Mouse (Mus musculus) forebrain, embryonic 12.5 days (tissue): ENCODE data around the gene Emc1. TPM values are rescaled to one million over a fixed set of nuclear protein-coding genes. Genes with fewer than 3 reads are reported as not detected.
A peak's percentile ranks its signal among the peaks of the same experiment; 100 is the strongest.

ENCODE experiments used
- ATAC-seq: fragments of 200-750 bp; cut with Nextera tagmentation; 2 replicates; pipeline ENCODE4 v1.8.0; 2017; ENCODE audit warnings: moderate TSS enrichment; ENCODE audit not compliant: low FRiP score
- H3K27ac ChIP-seq: fragments of 300-500 bp; sonication (generic); 2 replicates; pipeline ENCODE4 v1.5.1; 2016; ENCODE audit warnings: mild to moderate bottlenecking
- H3K27me3 ChIP-seq: fragments of 300-500 bp; sonication (generic); 2 replicates; pipeline ENCODE4 v1.6.1; 2016; ENCODE audit warnings: mild to moderate bottlenecking
- H3K36me3 ChIP-seq: fragments of 300-500 bp; sonication (generic); replicated peaks from 2 replicates; pipeline ENCODE4 v1.6.1; 2016; ENCODE audit warnings: mild to moderate bottlenecking
- H3K4me1 ChIP-seq: fragments of 300-500 bp; sonication (generic); 2 replicates; pipeline ENCODE4 v1.6.1; 2016
- H3K4me2 ChIP-seq: fragments of 300-500 bp; sonication (generic); 2 replicates; pipeline ENCODE4 v1.6.1; 2016; ENCODE audit warnings: mild to moderate bottlenecking, moderate library complexity
- H3K4me3 ChIP-seq: fragments of 300-500 bp; sonication (generic); replicated peaks from 2 replicates; pipeline ENCODE4 v1.5.1; 2016; ENCODE audit warnings: mild to moderate bottlenecking
- H3K9ac ChIP-seq: fragments of 300-500 bp; sonication (generic); 2 replicates; pipeline ENCODE4 v1.6.1; 2016; ENCODE audit warnings: mild to moderate bottlenecking
- H3K9me3 ChIP-seq: fragments of 300-500 bp; sonication (generic); 2 replicates; pipeline ENCODE4 v1.6.1; 2016
- WGBS: fragments of 180-500 bp; shearing (Covaris S2); methylation state at CpG from one replicate; pipeline ENCODE4 v1.1.7; 2016; 5-methylcytosine and 5-hydroxymethylcytosine counted together
- polyA plus RNA-seq: library from polyadenylated mRNA; unstranded; fragments of >200 nt; fragmentation: Nextera tagmentation; extraction: Ambion mirVana; gene quantifications from 2 replicates; pipeline ENCODE4 v1.2.1, GENCODE M21; 2016

The Emc1 gene
- polyA plus RNA-seq, 1 experiment from 2014 or later, result 34.9 TPM

DNA sequence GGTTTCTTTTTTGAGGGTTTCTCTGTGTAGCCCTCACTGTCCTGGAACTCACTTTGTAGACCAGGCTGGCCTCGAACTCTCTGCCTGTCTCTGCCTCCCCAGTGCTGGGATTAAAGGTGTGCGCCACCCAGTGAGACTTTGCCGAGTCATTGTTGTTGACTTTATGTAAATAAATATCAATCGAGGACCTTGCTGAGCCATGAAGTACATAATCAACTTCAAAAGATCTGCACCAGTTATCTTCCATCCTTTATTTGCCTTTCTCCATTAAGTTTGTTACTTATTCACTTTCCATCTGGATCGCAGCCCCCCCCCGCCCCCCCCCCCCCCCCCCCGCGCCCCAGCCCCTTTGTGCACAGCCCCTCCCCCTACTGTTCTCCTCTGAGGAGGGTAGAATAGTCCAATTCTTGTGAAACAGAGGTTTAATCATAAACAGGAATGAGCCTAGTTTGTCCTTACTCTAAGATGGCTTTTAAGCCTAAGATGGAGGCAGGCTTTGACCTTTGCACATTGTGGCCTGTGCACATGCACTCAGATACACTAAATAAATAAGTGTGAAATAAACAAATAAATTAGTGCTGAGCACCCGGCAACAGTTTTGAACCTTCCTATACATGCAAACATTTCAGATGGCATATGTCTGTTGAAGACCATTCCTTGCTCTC lies 17.6 kb upstream of the Emc1 start:
- Histone ChIP-seq H3K27ac (no peak overlapping the region), H3K4me3 (no peak overlapping the region), H3K9ac (no peak overlapping the region), H3K27me3 (peaks cover 23% of the 10 kb centered on the region), H3K4me1 (0 out of 2 replicates have a peak, but pooled peaks cover 5% of the 10 kb centered on the region), H3K36me3 (no peaks in the 10 kb centered on the region), H3K4me2 (no peak overlapping the region), H3K9me3 (no peaks in the 10 kb centered on the region)
- WGBS, result 80% methylated on average over 6 of the region's 9 CpGs
- ATAC-seq, result no peak

DNA sequence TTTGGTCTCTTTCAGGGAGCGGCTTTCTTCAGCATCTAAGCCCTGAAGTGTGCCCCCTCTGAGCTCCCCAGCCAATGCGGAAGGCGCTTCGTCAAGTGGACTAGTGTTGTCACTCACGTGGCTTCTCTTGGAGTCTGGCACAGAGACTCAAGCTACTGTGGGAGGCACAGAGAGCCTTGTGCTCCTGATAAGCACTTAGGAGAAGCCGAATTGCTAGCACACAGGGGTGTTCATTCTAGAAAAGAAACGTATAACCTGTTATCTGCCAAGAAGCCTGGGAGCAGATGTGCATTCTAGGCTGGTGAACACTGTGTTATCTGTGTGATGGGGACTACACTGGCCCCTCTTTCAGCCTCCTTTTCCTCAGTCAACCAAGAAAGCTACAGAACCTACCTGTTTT lies 16.9 kb upstream of the Emc1 start:
- 77% methylated on average over 7 of the region's 7 CpGs for WGBS
- Histone ChIP-seq H3K9me3 (no peaks in the 10 kb centered on the region), H3K4me1 (0 out of 2 replicates have a peak, but pooled peaks cover 4% of the 10 kb centered on the region), H3K9ac (no peak overlapping the region), H3K4me3 (no peak overlapping the region), H3K4me2 (no peak overlapping the region), H3K36me3 (no peaks in the 10 kb centered on the region), H3K27ac (no peak overlapping the region), H3K27me3 (peaks cover 23% of the 10 kb centered on the region)
- ATAC-seq, result no peak

DNA sequence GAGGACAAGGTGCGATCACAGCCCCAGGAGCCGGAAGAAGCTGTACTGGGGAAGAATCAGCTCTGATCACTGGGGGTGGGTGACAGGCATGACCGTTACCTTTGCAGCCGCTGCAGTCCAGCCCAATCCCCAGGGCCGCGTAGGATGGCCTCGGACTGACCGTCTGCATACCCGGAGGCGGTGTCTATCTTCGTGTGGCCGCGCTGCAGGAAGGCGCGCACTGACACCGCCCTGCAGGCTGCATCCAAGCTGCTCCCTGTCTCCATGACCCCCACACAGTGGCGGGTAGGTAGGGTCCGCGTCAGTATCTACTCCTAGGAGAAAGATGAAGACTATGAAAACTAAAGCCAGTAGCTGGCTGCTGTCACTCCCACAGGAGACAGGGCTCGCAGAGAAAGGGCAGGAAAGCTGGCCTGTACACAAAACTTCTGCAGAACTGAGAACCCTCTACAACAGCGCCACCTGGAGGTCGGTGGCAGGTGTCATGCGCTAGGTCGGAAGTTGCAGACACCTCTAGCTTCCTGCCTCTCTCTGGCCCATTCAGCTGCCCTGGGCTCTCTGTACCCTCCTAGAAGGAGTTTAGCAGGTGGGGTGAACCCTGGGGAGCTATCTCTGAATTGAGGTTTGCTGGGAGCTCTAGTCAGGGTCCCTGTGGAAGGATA lies 15.4 kb upstream of the Emc1 start:
- no peak for ATAC-seq
- H3K36me3 ChIP-seq, result no peaks in the 10 kb centered on the region
- no peak overlapping the region for H3K27ac ChIP-seq
- H3K4me2 ChIP-seq, result peak overlapping the region; percentile 29
- WGBS, result 22% methylated on average over 24 of the region's 24 CpGs
- no peaks in the 10 kb centered on the region for H3K4me1 ChIP-seq
- no peaks in the 10 kb centered on the region for H3K9me3 ChIP-seq
- peaks cover 23% of the 10 kb centered on the region for H3K27me3 ChIP-seq
- peak overlapping the region; percentile 34; the same call in 1 of the 2 replicates for H3K9ac ChIP-seq
- H3K4me3 ChIP-seq, result 0 out of 2 replicates have a peak overlapping the region, but pooled peaks have one; percentile 11

DNA sequence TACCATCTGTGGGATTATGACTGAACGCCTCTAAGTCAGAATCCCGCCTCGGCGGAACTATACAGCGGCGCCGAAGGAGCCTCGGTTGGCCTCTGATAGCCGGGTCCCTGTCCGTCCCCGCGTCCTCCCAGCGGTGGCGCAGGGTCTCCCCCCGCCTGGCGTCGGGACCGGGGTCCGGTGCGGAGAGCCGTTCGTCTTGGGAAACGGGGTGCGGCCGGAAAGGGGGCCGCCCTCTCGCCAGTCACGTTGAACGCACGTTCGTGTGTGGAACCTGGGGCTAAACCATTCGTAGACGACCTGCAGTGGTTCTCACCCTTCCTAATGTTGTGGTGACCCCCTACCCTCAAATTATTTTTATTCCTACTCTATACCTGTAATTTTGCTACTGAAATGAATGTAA lies 14.2 kb upstream of the Emc1 start:
- no peak overlapping the region for H3K9ac ChIP-seq
- 62% methylated on average over 33 of the region's 33 CpGs for WGBS

DNA sequence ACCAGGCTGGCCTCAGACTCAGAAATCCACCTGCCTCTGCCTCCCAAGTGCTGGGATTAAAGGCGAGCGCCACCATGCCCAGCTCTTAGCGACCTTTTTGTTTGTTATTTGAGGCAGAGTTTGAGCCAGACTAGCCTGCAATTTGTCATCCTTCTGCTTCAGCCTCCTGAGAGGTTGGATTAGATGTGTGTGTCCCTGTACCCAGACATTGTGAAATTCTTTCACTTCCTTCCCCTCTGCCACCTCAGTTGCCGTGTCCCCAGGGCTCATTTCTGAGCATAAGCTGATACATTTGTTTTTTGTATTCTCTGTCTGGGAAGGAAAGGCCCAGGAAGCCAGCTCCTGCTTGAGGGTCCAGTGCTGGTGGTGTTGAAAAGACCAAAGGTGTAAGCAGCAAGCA lies 11.6 kb upstream of the Emc1 start:
- 80% methylated on average over 4 of the region's 4 CpGs for WGBS
- Histone ChIP-seq H3K4me3 (no peak overlapping the region), H3K27ac (no peak overlapping the region), H3K27me3 (peaks cover 17% of the 10 kb centered on the region), H3K9ac (no peak overlapping the region), H3K9me3 (no peaks in the 10 kb centered on the region), H3K36me3 (peaks cover 7% of the 10 kb centered on the region), H3K4me2 (no peak overlapping the region), H3K4me1 (no peaks in the 10 kb centered on the region)
- ATAC-seq, result no peak

More for the DNA sequence above, 14.2 kb upstream of the Emc1 start:
- Histone ChIP-seq H3K4me1 (no peaks in the 10 kb centered on the region), H3K27ac (no peak overlapping the region), H3K4me2 (no peak overlapping the region), H3K4me3 (no peak overlapping the region), H3K36me3 (no peaks in the 10 kb centered on the region), H3K9me3 (no peaks in the 10 kb centered on the region), H3K27me3 (peaks cover 23% of the 10 kb centered on the region)
- ATAC-seq, result no peak

DNA sequence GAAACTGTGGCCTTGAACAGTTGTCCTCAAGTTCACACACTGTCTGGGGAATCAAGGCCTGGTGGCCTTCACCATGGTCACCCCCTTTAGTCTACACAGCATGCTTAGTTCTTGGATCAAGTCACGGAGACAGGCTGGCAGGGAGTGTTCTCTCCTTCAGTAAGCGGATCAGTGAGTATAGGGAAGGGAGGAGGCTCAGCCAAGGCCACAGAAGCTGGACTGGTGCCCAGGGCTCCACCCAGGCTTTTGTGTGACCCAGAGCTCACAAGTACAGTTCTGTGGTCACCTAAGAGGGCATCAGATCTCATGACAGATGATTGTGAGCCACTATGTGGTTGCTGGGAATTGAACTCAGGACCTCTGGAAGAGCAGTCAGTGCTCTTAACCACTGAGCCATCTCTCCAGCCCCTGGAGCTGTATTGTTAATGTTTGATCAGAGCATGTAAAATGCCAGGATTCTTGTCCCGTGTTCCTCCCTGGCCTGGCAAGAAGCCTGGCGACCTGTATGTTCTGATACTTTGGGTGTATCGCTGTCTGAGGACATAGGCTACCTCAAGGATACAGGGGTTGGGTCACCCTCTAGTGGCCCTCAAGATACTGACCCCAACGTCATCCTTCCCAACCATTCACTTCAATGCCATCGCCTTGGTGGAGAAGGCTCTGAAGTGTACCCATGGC lies 10.7 kb upstream of the Emc1 start:
- peaks cover 15% of the 10 kb centered on the region for H3K27me3 ChIP-seq
- WGBS, result 73% methylated on average over 7 of the region's 7 CpGs
- H3K4me1 ChIP-seq, result no peaks in the 10 kb centered on the region
- H3K27ac ChIP-seq, result no peak overlapping the region
- H3K36me3 ChIP-seq, result peaks cover 15% of the 10 kb centered on the region
- no peaks in the 10 kb centered on the region for H3K9me3 ChIP-seq
- H3K9ac ChIP-seq, result no peak overlapping the region
- no peak overlapping the region for H3K4me2 ChIP-seq
- no peak overlapping the region for H3K4me3 ChIP-seq
- no peak for ATAC-seq

DNA sequence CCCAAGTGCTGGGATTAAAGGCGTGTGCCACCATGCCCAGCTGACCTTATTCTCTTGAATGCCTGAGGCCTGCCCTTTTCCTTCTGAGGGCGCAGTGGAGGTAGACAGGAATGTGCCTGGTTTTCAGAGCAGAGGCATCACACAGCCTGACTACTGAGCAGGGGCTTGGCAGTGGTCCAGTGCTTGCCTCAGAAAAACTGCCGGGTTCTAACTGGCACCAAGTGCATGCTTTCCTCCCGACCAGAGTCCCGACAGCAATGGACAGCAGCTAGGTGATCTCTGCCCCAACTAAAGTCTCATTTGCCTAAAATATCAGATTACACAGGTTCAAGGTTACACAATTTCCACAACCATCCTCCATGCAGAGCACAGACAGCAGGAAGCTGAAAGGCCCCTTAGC lies 8.7 kb upstream of the Emc1 start:
- H3K4me1 ChIP-seq, result no peaks in the 10 kb centered on the region
- no peak overlapping the region for H3K9ac ChIP-seq

DNA sequence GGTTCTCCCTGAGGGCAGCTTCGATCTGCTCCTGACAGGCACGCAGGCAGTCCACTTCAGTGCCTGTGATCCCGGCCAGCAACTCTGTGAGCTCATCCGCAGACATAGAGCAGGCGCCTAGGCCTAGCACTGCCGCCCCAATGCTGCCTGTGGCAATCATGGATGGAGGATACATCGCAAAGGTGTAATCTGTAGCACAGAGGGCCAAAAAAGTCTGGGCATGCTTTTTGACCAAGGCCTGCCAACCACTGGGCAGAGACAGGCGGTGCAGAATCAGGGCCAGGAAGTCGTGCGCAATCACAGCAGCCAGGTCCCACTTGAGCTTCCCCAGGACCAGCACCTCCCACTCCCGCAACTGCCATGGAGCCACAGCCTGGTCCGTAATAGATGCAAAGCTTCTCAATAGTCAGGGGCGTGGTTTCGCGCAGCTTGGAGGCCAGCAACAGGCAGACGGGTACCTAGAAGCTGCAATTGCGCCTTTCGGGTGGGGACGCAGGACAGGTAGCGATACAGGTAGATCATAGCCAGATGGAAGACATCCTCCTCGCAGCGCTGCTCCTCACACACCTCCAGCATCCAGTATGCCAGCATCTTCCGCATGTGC lies 6.9 kb upstream of the Emc1 start:
- Histone ChIP-seq H3K9ac (no peak overlapping the region), H3K9me3 (no peaks in the 10 kb centered on the region), H3K4me1 (peaks cover 3% of the 10 kb centered on the region; the same call in 1 of the 2 replicates), H3K27me3 (no peaks in the 10 kb centered on the region), H3K4me3 (no peak overlapping the region), H3K27ac (no peak overlapping the region), H3K4me2 (no peak overlapping the region), H3K36me3 (peaks cover 50% of the 10 kb centered on the region)
- no peak for ATAC-seq
- WGBS, result 70% methylated on average over 23 of the region's 23 CpGs

More for the DNA sequence above, 8.7 kb upstream of the Emc1 start:
- Histone ChIP-seq H3K9me3 (no peaks in the 10 kb centered on the region), H3K4me2 (no peak overlapping the region), H3K36me3 (peaks cover 35% of the 10 kb centered on the region), H3K27me3 (no peaks in the 10 kb centered on the region), H3K27ac (no peak overlapping the region), H3K4me3 (no peak overlapping the region)
- ATAC-seq, result no peak
- 77% methylated on average over 5 of the region's 5 CpGs for WGBS

DNA sequence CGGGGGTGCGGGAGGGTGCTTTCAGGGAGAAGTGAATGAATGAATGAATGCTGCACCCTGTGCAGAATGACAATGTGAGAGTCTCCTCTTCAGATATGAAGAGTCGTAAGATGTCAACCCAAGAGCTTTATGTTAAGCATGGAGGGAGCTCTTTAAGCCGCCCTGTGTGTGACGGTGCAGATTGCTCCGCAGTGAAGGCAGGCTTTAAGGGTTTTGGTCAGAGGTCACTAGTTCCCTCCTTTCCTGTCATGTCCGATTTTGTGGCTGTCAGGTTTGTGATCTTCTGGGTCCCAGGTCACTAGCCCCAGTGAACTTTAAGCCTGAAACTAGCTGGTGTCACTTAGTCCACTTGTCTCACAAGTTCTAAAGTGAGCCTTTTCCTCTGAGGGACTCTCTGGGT lies 445 bp downstream of the Emc1 start:
- peak; percentile 14; the same call in 1 of the 2 replicates for ATAC-seq
- WGBS, result under 1% methylated on average over 7 of the region's 7 CpGs
- Histone ChIP-seq H3K36me3 (peaks cover 47% of the 10 kb centered on the region), H3K9me3 (no peaks in the 10 kb centered on the region), H3K27ac (peak overlapping the region; percentile 97; the same call in 1 of the 2 replicates), H3K4me3 (peak overlapping the region; percentile 86), H3K9ac (peak overlapping the region; percentile 79), H3K4me2 (peak overlapping the region; percentile 94), H3K4me1 (peaks cover 25% of the 10 kb centered on the region), H3K27me3 (no peaks in the 10 kb centered on the region)

DNA sequence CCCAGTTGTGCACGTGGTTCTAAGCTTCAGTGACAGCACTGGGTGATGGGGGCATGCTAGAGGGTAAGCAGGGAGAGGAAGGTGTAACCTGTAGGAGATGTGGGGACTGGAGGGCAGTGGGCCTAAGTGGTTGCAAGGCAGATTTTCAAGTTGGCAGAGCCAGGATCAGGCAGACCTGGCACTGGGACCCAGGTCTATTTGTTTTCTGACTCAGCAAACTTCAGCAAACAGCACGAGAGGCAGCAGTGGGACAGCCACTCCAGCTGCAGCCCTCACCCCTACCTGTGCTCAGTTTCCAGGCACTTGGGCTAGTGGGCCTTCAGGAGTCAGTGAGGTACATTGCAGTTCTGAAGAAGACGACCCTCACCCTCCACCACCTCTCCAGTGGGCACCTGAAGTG lies 4.8 kb downstream of the Emc1 start:
- peaks cover 10% of the 10 kb centered on the region for H3K4me1 ChIP-seq
- H3K27ac ChIP-seq, result no peak overlapping the region
- H3K27me3 ChIP-seq, result no peaks in the 10 kb centered on the region
- H3K4me3 ChIP-seq, result no peak overlapping the region
- H3K4me2 ChIP-seq, result no peak overlapping the region
- WGBS, result 96% methylated on average over 3 of the region's 3 CpGs
- no peak for ATAC-seq
- no peak overlapping the region for H3K9ac ChIP-seq
- no peaks in the 10 kb centered on the region for H3K9me3 ChIP-seq
- H3K36me3 ChIP-seq, result peaks cover 65% of the 10 kb centered on the region

DNA sequence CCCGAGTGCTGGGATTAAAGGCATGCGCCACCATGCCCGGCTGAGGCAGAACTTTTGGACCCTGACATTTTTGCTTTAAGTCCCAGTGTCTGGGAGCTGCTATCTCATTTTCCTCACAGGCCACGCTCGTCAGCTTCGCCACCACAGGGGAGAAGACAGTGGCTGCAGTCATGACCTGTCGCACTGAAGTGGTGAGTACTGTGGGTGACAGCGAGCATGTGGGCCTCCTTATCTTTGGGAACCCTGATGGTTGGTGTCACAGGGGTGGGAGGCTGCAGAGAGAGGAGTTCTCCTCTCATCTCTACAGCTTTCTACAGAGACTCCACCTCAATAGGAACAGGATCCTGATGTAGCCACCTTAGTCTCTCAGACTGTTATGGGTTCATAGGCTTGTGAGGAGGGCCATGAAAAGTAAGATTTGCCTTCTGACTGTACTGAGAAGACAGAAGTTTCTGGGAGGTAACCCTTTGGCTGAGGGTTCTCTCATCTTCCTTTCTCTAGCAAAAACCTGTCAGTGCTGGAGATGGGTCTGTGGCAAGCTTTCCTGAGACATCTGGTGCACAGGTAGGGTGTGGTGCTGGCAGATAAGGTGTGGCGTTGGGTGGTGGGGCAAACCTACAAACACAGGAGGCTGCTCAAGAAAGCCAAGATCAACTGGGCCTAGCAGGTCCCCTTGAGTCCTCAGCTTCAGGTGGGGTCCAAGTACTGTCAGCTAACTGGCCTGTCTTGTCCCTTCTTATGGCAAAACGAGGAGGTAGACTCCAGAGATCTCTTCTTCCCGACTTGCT lies 8.6 kb downstream of the Emc1 start:
- Histone ChIP-seq H3K9me3 (no peaks in the 10 kb centered on the region), H3K4me1 (no peaks in the 10 kb centered on the region), H3K9ac (no peak overlapping the region), H3K4me3 (no peak overlapping the region), H3K4me2 (no peak overlapping the region), H3K27ac (no peak overlapping the region), H3K27me3 (no peaks in the 10 kb centered on the region), H3K36me3 (peaks cover 95% of the 10 kb centered on the region)
- ATAC-seq, result no peak
- WGBS, result 91% methylated on average over 11 of the region's 11 CpGs

DNA sequence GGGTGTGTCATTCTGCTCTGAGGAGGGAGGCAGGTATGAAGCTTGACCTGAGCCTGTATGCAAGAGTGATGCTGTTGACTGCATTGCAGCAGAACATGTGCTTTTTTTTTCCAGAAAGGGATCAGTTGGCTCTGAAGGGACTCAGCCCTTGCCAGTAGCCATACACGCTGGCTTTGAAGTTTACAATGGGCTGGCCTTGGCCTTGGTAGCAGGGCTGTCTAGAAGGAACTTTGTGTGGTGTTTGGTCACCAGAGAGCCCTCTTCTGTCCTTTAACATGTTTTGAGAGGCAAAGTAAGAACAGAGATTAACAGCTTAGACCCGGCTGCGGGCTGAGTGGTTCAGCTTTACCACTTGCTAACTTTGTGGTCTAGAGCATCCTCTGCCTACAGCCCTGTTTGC lies 14.9 kb downstream of the Emc1 start:
- Histone ChIP-seq H3K27me3 (no peaks in the 10 kb centered on the region), H3K36me3 (peaks cover 97% of the 10 kb centered on the region), H3K4me1 (no peaks in the 10 kb centered on the region), H3K9ac (no peak overlapping the region), H3K4me3 (no peak overlapping the region), H3K9me3 (no peaks in the 10 kb centered on the region), H3K27ac (no peak overlapping the region), H3K4me2 (no peak overlapping the region)
- 94% methylated on average over 3 of the region's 3 CpGs for WGBS
- ATAC-seq, result no peak
